Mouse (Mus musculus) erythroblast, embryonic 14.5 days (primary cell): ENCODE results near the gene Hmmr.

Experiments
- GATA1 ChIP-seq: IDR thresholded peaks from 2 replicates; pipeline ENCODE4 v1.6.1; 2012; ENCODE audit warnings: low read length, inconsistent platforms, mixed read lengths
- TAL1 ChIP-seq: IDR thresholded peaks from 3 replicates; pipeline ENCODE4 v1.6.1; 2012; ENCODE audit warnings: low read length, inconsistent platforms, mixed read lengths

DNA sequence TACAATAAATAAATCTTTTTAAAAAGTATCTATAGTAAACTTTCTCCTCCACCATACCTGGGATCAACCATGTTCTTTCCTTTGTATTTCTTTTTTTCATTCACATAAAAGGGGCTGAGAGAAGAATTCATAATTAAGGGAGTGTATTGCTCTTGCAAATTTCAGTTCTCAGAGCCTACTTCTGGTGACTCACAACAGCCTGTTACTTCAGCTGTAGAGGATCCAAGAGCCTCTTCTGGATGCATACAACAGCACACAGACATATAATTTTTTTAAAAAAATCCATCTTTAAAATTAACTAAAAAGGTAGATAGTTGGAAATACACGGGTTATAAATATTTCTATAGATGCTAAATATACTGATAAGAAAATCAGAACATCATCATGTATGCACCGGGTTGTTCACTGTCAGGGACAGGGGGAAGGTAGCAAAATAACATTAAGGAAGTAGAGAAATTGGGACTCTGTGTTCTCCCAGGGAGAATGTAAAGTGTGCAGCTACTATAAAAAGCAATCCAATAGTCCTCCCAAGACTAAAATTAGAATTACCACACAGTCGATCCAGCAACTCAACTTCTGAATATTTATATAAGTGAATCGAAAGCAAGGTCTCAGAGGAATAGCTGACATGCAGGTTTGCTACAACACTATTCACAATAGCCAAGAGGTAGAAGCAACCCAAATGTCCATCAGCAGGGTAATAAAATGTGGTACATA, 58.0 kb downstream of the Hmmr start:
- TF ChIP-seq GATA1, result no peak
- no peak for TF ChIP-seq TAL1
